Mouse (Mus musculus) cerebellum, adult 9-10 months (tissue): Measurements from ENCODE around the gene Cdhr3.
"Not testable (repeated sequence)": the region's sequence is repeated elsewhere in the genome, so short reads cannot be mapped to it uniquely, and the experiment has no call there.

Source experiments
- DNase-seq: peaks from one replicate; pipeline ENCODE4 v3.0.0; 2022

Gene Cdhr3

DNA sequence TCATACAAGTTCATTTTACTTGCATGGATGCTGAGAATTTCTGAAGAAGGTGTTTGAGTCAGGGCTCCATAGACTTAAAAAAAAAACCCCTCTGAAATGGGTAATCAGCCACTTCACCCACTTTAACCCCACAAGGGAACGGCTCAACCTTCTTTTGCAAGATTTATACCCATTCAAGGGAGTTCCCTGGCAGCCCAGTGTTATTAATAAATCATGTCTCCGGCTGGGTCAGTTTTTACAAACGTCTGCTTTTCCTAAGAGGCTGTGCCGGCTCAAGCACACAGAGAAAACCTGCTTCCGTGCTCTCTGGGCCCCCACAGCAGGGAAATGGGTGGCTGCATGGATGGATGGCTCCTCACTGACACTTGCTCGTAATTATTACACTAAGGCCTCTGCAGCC is 59.5 kb downstream of the Cdhr3 start:
- no peak for DNase-seq

DNA sequence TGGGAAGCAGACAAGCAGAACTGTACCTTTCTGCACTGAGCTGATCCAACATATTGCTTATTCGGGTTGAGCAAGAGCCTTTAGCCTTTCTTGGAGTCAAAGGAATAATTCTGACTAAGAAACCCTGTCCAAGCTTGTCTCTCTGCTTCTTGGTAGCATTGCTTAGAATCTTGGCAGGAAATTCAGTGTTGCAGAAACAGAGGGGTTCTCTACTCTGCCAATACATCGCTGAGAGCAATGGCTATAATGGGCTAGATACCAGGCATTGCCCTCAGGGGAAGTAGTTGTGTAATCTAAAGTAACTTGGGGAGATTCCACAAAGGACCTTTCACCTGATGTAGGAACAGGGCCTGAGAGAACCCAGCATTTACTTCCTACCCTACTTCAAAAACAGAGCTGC is 62.1 kb downstream of the Cdhr3 start:
- no peak for DNase-seq

DNA sequence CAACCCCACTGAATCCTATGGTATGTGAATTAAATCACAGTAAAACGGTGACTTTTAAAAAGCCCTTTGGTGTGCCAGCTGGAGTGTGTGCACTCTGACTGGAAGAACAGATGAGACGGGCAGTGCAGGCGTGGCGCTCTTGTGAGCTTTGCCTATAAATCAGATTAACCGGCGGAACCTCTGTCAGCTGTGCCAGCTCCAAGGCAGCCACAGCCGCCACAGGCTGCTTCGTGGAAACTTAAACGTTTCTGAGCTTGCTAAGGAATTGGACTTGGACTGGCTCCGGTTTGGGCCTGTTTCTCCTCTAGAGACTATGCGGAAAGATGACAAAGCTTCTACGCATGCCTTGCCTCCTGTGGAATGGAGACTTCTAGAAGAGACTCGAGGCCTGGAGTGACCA is 62.6 kb downstream of the Cdhr3 start:
- DNase-seq, result no peak

DNA sequence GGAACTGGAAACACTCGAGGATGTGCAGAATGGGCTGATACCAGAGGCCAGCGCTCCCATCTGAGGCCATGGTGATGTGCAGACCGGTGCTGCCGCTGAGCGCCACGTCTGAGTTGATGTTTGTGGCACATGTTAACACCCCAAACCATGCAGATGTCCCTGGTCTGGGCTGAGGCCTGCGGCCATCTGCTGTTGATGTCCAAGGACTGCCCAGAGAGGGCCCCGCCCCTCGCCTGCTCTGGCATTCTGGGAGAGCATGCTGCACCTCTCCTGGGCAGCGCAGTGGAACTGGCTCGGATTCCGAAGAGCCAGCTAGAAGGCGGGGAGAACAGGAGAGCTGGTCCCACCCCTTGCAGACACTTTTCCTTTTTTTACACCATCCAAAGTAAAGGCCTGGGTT is 64.0 kb downstream of the Cdhr3 start:
- DNase-seq, result no peak

DNA sequence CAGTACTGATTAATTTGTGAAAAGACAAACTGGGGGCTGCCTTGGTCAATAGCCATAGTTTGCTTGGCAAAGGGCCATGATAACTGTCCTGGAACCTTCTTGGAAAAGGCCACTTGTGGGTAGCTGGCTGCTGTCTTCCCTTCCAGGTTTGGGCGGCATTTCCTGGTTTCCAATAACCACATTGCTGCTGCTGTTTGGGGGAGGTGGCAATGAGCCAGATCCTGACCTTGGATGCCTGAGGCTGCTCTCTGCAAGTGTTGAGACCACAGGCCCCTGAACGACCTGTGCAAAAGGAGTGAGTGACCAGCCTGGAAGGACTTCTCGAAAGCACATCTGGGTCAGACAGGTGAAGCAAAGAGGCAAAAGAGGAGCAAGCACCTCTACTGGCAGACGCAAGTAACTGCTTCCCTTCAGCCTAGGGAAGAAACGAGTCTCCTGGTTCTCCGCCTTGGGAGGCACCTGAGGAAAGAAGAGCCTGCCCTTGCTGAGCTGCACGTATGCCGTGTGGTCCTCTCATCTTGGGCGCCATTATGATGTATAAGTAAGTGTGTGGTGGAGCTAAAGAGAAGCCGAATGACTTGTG is 64.5 kb downstream of the Cdhr3 start:
- no peak for DNase-seq

DNA sequence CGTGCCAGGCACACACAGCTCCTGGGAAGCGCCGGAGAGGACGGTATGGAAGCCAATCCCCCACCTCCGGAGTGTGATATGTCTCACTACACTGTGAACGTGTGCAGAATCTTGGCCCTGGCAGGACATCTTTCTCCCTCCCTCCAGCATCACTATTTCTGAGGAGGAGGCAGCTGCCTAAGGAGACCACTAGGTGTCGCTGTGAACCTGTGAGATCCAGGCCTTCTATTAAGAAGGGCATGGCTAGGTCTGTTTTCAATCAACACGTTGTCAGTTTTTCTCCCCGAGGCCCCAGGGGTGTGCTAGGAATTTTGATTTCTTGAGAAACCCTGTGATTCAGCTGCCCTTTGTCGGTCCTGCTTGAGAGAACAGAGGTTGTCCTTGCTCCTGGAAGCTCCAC is 65.6 kb downstream of the Cdhr3 start:
- peak; percentile 81 for DNase-seq

DNA sequence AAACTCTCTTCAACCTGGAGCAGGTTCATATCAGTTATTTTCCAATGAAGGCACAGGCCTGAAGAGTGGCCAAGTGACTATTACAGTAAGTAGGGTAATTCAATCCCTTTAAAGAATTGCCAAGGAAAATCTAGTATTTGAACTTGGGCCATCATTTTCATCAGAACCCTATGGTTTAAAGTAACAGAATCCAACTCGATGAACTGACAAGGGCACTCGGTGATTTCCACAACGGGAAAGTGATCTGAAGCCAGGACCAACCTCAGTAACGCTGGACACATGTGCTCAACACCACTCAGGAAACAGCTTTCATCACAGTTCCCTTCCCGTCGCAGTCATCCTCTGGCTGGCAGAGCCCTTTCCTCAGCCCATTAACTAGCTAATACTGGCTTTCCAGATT is 68.2 kb downstream of the Cdhr3 start:
- no peak for DNase-seq

DNA sequence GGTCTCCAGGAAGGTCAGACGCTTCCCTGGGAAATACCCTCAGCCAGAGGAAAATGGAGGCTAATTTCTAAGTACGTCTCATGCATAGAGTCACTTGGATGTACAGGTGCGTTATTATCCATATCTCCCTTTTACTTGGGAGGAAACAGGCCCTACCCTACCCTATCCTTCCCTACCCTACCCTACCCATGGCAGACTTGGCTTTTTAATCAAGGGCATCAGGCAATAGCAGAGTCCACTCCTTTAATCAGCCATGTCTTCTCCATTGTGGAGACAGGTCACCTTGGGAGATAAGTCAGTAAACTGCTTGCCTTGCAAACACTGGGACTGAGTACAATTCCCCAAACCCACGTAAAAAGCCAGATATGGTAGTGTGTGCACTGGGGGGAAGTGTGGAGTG is 70.9 kb downstream of the Cdhr3 start:
- DNase-seq, result no peak

DNA sequence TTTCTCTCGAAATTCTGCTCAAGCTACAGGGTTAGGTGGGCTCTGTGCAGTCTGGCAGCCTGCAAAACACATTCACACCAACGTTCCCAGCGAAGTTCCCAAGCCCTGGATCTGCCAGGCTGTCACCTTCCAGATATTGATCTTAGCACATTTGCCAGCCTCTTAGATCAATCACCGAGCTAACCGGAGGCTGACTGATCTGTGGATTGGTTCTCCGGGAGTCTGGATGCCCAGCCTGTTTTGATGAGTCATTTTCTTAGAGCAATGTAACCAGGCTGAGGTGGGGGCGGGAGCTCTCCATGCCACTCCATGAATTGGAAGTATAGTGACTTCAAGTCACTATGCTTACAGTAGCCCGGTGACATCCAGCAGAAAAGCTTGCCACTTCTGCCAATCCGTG is 71.5 kb downstream of the Cdhr3 start:
- no peak for DNase-seq

DNA sequence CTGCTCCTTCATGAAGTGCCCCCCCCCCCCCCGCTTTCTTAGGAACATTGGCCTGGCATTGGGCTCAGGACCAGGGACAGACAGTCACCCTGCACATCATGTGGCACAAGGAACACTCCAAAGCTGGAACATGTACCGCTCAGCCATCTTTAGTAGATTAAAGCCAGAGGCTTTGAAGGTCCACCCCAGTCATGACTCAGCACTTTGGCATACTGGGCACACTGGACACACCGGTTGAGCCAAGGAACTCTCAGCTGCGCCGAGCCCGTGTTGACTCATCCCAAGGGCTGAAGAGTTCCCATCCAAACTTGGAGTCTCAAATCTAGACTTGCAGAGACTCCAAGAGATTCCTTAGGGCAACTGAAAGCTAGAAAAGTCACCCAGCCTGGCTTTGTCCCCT is 72.7 kb downstream of the Cdhr3 start:
- no peak for DNase-seq

DNA sequence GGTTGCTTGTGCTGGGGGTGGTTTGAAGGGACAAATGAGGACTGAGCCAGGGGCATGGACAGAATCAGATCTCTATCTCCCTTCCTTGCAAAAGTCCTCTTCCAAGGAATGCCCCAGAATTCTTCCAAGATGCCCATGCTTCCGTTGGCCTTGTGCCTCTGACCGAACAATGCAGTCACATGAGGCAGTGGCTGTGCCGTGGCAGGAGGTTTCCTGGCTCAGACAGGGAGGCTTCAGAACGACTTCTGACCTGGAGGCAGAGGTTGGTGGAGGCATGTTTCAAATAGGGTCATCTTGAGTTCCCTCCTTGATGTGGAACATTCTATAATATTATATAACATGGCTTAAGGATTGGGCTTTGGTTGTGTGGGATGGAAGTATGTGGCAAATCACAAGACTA is 74.1 kb downstream of the Cdhr3 start:
- no peak for DNase-seq

DNA sequence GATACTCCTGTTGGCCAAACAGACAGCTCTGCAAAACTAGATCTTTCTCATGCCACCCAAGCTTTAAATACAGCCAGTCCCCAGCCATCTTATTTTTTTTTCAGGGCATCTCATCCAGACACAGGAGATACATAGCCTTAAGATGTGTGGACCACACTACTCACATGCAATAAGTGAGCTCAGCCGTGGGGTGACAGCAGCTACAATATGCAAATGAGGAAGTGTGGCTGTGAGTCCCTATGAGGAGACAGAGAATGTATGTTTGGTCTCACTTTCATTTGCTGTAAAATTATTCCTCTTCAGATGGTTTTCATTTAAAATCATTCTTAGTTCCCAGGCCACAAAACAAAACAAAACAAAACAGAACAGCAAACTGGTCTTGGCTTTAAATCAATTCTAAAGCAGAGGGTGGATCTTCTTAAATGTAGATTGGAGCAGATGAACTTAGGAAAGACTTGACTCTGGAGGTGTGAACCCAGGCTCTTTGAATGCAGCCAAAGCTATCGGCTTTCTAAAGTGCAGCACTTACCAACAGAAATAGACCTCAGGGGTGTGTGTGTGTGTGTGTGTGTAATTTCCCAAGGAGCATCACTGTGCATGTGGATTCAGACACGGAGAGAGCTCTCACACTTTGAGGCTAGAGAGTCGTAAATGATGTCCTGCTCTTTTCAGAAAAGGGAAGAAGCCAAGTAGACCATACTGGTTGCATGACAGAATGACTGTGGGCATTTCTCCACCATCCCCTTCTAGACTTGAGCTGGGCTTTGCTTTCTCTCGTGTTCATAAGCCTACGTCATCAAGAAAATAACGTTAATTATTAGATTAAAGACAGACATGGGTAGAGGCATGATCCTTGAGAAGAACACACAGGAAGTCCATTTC is 75.6 kb downstream of the Cdhr3 start:
- DNase-seq, result no peak

DNA sequence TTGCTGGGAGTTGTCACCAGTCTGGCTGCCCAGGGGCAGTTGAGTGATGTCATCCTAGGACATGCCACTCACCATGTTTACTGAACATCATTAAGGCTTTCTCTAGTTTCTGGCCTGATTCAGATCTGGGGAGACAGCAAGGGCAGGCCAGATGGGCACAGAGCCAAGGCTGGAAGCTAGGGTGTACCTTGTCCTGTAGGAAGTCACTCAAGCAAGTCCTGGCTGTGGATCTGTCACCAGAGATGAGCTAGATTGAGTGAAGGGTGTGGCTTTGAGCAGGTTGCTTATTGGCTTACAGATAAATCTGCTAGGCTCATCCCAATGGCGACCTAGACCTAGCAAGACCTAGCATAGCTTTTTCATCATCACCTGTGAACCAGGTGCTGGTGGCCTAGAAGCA is 77.6 kb downstream of the Cdhr3 start:
- DNase-seq, result no peak

DNA sequence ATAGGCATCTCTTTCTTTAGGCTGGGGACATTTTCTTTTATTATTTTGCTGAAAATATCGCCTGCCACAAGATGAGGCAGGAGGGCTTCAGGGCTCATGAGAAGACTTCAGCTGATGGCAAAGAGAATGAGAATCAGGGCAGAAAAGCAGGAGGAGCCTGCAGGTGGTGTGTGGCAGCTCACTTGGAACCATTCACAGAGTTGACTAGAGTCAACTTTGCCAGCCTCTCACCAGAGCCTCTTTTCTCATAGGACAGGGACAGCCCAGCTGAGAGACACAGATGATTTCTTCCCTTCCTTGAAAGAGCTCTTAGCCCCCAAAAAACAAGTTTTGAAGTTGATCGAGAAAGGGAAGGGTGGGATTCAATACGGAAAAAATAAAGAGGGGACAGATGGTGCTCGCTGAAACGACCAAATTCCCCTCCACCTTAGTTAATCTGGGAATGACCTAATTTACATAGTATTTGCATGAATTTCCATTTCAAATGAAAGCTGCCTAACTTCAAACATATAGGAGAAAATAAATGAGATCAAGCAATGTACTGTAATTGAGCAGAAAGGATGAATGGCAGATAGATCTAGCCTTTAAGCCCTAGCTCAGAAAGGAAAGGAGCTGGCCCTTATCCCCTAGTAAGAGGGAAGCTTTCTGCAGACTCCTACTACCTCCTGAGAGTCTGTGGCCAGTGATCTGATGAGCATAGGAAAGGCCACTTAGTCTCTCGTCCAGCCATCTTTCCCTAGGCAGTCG is 78.5 kb downstream of the Cdhr3 start:
- no peak for DNase-seq

DNA sequence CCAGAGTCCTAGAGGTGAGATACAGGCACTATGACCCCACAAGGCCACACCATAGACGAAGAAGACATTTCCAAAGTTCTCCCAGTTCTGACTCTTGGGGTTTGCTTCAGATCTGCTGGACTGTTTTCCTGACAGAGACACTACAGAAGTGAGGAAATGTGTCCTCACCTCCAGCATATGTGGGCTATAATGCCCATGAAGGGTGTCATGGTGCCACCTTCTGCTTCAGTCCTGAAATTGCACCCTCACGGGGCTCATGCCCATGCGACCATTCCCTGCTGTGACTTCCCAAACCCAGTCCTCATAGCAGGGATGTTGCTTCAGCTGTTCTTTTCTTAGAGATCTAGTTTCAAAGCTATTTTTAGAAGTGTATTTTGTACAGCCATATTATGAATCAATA is 82.6 kb downstream of the Cdhr3 start:
- DNase-seq, result peak; percentile 28

DNA sequence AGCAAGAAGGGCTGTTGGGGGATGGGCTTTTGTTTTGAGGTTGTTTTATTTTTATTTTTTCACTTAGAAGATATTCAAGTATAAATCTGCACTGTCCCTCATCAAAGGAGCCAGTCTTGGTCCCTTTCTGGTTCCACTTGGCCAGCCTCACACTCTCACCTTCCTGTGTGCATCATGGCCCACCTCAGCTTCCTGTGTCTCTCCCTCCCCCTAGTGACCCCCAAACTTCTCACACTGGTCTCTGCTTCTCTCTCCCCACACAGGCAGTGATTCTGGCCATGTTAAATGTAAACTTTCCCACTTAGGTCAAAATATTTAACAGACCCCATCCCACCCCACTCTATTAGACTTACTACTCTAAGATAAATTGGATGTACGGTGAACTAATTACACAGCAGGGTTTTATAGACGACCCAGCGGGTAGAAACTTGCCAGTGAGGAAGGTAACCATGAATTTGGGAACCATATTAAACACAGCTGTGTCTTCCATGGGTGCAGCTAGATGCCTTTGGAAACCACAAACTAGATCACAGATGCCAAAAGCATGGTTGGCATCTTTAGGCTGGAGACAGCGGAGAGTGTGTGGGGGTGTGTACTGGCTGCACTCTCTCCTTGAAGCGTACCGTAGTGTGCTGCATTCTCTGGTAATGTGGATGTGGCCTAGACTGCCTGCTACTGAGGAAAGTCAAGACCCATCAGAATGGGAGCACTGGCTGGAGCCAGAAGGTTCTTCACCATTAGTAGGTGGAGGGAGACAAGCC is 83.3 kb downstream of the Cdhr3 start:
- no peak for DNase-seq

DNA sequence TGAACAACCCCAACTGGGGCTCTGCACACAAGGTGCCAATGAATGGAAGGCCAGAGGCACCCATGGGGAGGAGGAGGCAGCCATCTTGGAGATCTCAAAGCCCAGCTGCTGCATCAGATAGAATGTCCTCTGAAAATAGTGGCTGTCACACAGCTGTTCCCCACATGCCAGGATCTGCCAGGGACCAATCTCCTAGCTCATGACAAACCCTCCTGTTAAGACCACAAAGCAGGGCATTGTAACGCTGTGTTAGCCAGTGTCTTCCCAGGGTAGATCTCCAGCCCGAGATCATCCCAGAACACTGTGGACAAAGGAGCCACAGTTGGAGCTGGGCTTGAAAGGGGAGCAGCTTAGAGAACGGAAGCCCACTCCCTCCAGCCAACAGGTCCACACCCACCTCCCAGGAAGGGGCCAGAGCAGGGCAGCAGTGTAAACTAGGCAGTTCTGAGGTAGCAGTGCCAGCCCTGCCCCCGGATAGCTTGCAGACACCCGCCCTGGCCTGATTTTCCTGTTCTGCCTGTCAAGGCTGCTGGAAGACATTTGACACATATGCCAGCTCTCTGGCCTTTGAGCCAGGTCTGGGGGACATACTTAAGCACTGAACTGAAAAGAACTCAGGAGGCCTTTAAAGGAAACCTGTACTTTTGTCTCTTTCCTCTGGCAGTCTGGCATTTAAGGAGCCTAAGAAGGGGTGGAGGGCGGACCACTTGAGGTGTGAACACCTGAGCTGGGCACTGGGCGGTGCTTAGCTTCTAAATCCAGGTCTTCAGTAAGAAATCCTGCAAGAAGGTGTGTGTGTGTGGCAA is 84.2 kb downstream of the Cdhr3 start:
- DNase-seq, result no peak

DNA sequence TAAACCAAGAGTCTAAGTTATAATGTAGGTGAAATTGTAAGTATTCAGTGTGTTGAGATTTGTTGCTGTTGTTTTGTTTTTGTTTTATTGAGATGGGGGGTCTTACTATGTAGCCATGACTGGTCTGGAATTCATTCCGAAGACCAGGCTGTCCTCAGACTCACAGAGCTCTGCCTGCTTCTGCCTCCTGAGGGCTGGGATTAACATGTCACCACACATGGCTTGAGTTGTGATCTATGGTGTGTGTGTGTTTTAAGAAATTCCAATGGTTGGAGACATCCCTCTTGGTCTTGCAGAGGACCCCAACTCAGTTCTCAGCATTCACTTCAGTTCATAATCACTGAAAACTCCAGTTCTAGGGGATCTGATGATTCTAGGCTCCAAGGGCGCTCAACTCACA is 85.5 kb downstream of the Cdhr3 start:
- DNase-seq, result no peak

DNA sequence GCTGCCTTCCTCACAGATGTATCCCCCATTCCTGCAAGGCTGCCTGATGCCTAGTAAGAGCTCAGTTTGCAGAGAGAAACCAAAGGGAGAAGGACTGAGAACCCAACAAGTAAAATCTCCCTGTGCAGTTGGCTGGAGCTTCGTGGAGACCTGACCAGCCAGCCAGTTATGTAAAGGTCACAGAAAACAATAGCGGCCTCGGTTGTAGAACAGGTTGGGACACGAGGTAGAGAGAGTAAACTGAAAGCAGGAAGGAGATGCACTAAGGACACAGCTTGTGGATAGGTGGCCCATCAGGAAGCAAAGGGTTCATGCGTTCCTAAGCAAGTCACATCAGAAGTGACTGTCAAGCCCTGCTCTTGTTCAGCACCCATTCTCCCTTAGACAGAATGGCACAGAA is 86.8 kb downstream of the Cdhr3 start:
- DNase-seq, result no peak

DNA sequence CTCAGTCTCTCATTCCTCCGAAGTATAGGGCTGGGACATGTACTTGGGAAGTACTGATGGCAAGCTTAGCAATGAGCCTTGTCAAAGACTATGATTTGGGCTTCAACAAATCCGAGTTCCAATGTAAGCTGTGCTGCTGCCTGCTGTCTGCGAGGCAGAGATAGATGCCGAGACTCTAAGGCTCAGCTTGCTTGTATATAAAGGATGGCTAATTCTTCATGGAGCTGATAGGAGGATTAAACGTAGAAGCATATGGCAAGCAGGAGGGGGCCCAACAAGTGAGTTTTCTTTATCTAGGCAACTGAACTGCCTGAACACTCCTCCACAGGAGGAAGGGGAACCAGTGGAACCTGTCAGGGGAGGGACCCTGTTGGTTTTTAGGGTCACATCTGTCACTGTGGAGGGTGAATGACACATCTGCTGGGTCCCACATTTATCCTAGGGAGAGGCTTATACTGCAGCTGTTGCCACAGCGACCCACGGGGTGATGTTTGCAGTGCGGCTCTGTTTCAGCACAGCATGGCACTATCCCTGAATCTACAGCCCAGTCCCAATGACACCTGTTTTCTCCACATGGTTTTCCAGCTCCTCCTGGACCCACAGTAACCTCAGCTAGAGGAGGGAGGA is 89.2 kb downstream of the Cdhr3 start:
- no peak for DNase-seq

DNA sequence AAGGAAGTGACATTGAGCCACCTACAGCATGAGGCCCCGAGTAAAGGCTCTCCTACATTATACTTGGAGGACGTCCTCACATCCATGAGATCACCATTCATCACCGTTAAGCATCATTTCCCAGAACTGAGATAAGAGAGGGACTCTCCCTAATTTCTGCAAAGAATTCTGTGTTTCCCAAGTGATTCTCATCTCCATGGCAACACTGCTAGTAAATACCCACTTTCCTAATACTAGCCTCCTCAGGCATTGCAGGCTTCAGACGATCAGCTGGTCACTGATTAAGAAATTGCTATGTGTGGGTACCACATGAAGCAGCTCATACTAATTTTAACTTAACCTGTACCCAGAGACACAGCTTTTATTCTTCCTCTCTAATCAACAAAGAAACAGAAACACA is 92.3 kb downstream of the Cdhr3 start:
- DNase-seq, result no peak

DNA sequence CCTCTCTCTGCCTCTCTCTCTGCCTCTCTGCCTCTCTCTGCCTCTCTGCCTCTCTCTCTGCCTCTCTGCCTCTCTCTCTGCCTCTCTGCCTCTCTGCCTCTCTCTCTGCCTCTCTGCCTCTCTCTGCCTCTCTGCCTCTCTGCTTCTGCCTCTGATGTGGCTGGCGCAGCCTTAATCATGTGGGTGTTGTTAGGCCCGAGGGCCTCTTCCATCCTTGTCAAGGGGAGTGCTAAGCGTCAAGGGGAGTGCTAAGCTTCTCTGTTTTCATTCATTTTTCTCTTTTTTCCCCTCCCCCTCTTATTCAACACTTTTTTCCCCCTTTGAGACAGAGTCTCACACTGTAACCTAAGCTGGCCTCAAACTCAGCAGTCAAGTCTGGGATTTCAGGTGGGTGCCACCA is 92.9 kb downstream of the Cdhr3 start:
- not testable (repeated sequence) for DNase-seq
